Mouse (Mus musculus) heart, adult 11 months (tissue): Measurements from ENCODE around the gene Dusp5.

ENCODE experiments used
- DNase-seq: peaks from one replicate; pipeline ENCODE4 v3.0.0; 2022

The Dusp5 gene

GRCm38 (mm10) chr19:53519549-53519948 lies 9.4 kb upstream of the Dusp5 start:
- DNase-seq, result no peak

- no peak for DNase-seq
Measured at GRCm38 (mm10) chr19:53519981-53520380, 8.9 kb upstream of the Dusp5 start.

- no peak for DNase-seq
Measured at GRCm38 (mm10) chr19:53521137-53521795, 7.6 kb upstream of the Dusp5 start.

GRCm38 (mm10) chr19:53527480-53527879 lies 1.4 kb upstream of the Dusp5 start:
- DNase-seq, result no peak

- DNase-seq, result no peak
Measured at GRCm38 (mm10) chr19:53528131-53528621, 733 bp upstream of the Dusp5 start.

GRCm38 (mm10) chr19:53529455-53529704 lies 471 bp downstream of the Dusp5 start:
- no peak for DNase-seq

GRCm38 (mm10) chr19:53529705-53530562 lies 1.0 kb downstream of the Dusp5 start:
- DNase-seq, result peak; percentile 92

GRCm38 (mm10) chr19:53531416-53531815 lies 2.5 kb downstream of the Dusp5 start:
- no peak for DNase-seq

GRCm38 (mm10) chr19:53532021-53532420 lies 3.1 kb downstream of the Dusp5 start:
- peak; percentile 94 for DNase-seq

- DNase-seq, result no peak
Measured at GRCm38 (mm10) chr19:53532676-53533075, 3.8 kb downstream of the Dusp5 start.

- DNase-seq, result no peak
Measured at GRCm38 (mm10) chr19:53533236-53533635, 4.3 kb downstream of the Dusp5 start.

GRCm38 (mm10) chr19:53533810-53534601 lies 5.1 kb downstream of the Dusp5 start:
- DNase-seq, result no peak

- no peak for DNase-seq
Measured at GRCm38 (mm10) chr19:53534757-53535410, 6.0 kb downstream of the Dusp5 start.

GRCm38 (mm10) chr19:53535421-53535820 lies 6.5 kb downstream of the Dusp5 start:
- no peak for DNase-seq

GRCm38 (mm10) chr19:53536251-53536650 lies 7.3 kb downstream of the Dusp5 start:
- no peak for DNase-seq

- DNase-seq, result no peak
Measured at GRCm38 (mm10) chr19:53536731-53537666, 8.1 kb downstream of the Dusp5 start.

- no peak for DNase-seq
Measured at GRCm38 (mm10) chr19:53538024-53538423, 9.1 kb downstream of the Dusp5 start.

GRCm38 (mm10) chr19:53538796-53539195 lies 9.9 kb downstream of the Dusp5 start:
- DNase-seq, result no peak

GRCm38 (mm10) chr19:53539296-53539695 lies 10.4 kb downstream of the Dusp5 start:
- no peak for DNase-seq

GRCm38 (mm10) chr19:53543602-53544001 lies 14.7 kb downstream of the Dusp5 start:
- DNase-seq, result no peak

GRCm38 (mm10) chr19:53544923-53545561 lies 16.1 kb downstream of the Dusp5 start:
- DNase-seq, result no peak
